20 mouse cellular contexts compared by ENCODE assay signal in the genomic region with DNA sequence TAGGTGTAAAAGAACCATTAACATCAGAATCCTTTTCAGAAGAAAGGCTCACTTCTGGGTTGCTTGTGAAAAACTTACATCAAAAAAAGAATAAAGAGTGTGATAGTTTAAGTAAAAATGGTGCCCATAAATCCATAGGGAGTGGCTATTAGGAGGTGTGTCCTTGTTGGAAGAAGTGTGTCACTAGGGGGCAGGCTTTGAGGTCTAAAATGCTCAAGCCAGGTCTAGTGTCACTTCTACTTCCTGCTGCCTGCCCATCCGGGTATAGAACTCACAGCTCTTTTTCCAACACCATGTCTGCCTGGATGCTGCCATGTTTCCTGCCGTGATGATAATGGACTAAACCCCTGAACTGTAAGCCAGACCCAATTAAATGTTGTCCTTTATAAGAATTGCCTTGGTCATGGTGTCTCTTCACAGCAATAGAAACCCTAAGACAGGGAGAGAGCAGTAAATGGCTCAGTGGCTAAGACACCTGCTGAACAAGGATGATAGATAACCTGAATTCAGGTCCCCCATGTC.
DNase-seq lines count a peak whose midpoint lies in the region; ATAC-seq and TF ChIP-seq lines count a peak whose summit lies in the region.
"Had no signal": no experiment of that assay in that cellular context is flagged by ENCODE, and none has a peak within 500 bp of the region (broad histone marks: within the 10 kb centered on the region; RNA-seq: fewer than 3 reads in every experiment).

No protein-coding gene starts in this region.

- H3K27ac ChIP-seq in heart, embryonic 12.5 days (ENCODE audit: poor library complexity, severe bottlenecking): no peak overlapping the region
- no peak overlapping the region for H3K27ac ChIP-seq in left cerebral cortex, adult 2 months
- H3K27ac ChIP-seq: liver, embryonic 15.5 days; macrophage; midbrain, embryonic 13.5 days; neural tube, embryonic 15.5 days had no signal

- DNase-seq in heart, adult 11 months: peak; percentile 74
- DNase-seq in left cerebral cortex, adult 2 months (ENCODE audit: extremely low spot score in 1 of 2, low spot score in 2 of 2): no peak
- DNase-seq in left cerebral cortex, adult 11 months (ENCODE audit: low spot score): no peak
- peak; percentile 31 for DNase-seq in 416B (ENCODE audit: low read depth)
- DNase-seq in R1 (ENCODE audit: low read depth, low spot score): peak; percentile 44
- no peak for DNase-seq in thymus, postnatal 25 days
- DNase-seq: adrenal gland, postnatal 25 days; cerebellum, adult 11-12 months; cerebellum, postnatal 36 days; heart, adult 18-20 months; kidney, postnatal 4 days; right cerebral cortex, postnatal 14 days; spleen, adult 18-20 months; thymus, postnatal 4 days had no signal

- peaks cover 16% of the 10 kb centered on the region for H3K4me1 ChIP-seq in heart, embryonic 12.5 days (replicated peaks)
- H3K4me1 ChIP-seq: liver, embryonic 15.5 days had no signal

- no peak overlapping the region for H3K9ac ChIP-seq in heart, embryonic 12.5 days
- H3K9ac ChIP-seq: liver, embryonic 15.5 days; midbrain, embryonic 13.5 days; neural tube, embryonic 15.5 days had no signal

- H3K36me3 ChIP-seq in heart, embryonic 12.5 days: no peaks in the 10 kb centered on the region
- H3K36me3 ChIP-seq: liver, embryonic 15.5 days; midbrain, embryonic 13.5 days; neural tube, embryonic 15.5 days had no signal

- 0 out of 2 replicates have a peak, but pooled peaks cover 3% of the 10 kb centered on the region for H3K27me3 ChIP-seq in heart, embryonic 12.5 days (replicated peaks)
- H3K27me3 ChIP-seq: liver, embryonic 15.5 days; midbrain, embryonic 13.5 days; neural tube, embryonic 15.5 days had no signal

- no peak overlapping the region for H3K4me2 ChIP-seq in heart, embryonic 12.5 days
- H3K4me2 ChIP-seq: liver, embryonic 15.5 days; midbrain, embryonic 13.5 days; neural tube, embryonic 15.5 days had no signal

- no peaks in the 10 kb centered on the region for H3K9me3 ChIP-seq in heart, embryonic 12.5 days (replicated peaks)
- H3K9me3 ChIP-seq: liver, embryonic 15.5 days; midbrain, embryonic 13.5 days; neural tube, embryonic 15.5 days had no signal

- H3K4me3 ChIP-seq in heart, embryonic 12.5 days: no peak overlapping the region
- no peak overlapping the region for H3K4me3 ChIP-seq in left cerebral cortex, adult 2 months
- H3K4me3 ChIP-seq: liver, embryonic 15.5 days; midbrain, embryonic 13.5 days; neural tube, embryonic 15.5 days had no signal

- TF ChIP-seq CTCF in left cerebral cortex, adult 2 months (IDR thresholded peaks at IDR 0.05): peak; percentile 18

- WGBS in heart, embryonic 12.5 days: 75% methylated on average over 2 of the region's 2 CpGs

- no peak for ATAC-seq in heart, embryonic 12.5 days (ENCODE audit: insufficient number of reproducible peaks, low FRiP score)
- ATAC-seq in erythroid progenitor cell, adult 5-6 weeks (replicated peaks; ENCODE audit: low FRiP score, poor library complexity, severe bottlenecking): no peak
- ATAC-seq: midbrain, embryonic 13.5 days had no signal

- intact Hi-C loops in left cerebral cortex, adult 2 months (cut with DNase I): loop anchor here (5.0 kb wide), 2 partner anchors 723 to 737 kb away; no protein-coding TSS in a partner anchor

Comparison
In these comparisons a context has a peak if more than half of its experiments do, and no peak if none do; other contexts are left out.
1. DNase-seq: peak in heart, adult 11 months (single experiment), 416B (single experiment) and R1 (single experiment); none in left cerebral cortex, adult 2 months (0 of 2), left cerebral cortex, adult 11 months (single experiment) and thymus, postnatal 25 days (single experiment).